Mouse (Mus musculus) layer of hippocampus, postnatal 14 days (tissue): Measurements from ENCODE around the gene Krtap16-1. TPM values are rescaled to one million over a fixed set of nuclear protein-coding genes. Genes with fewer than 3 reads are reported as not detected.

ENCODE experiments used
- DNase-seq, 2 experiments: peaks; one replicate each; pipeline ENCODE4 v3.0.0; 2021 to 2022; ENCODE audit warnings: low spot score in 2 of 2, mixed read lengths in 1 of 2
- long read RNA-seq, 2 experiments: library from polyadenylated mRNA; stranded (forward); transcript quantifications; one replicate each; pipeline ENCODE4 v2.0.0; 2021
- total RNA-seq, 2 experiments: library from RNA; stranded (reverse); gene quantifications; 2 replicates each; pipeline ENCODE4 v1.2.3; 2021

Krtap16-1 gene
- not detected for total RNA-seq
- long read RNA-seq, experiment 1, result 0 reads
- long read RNA-seq, experiment 2, result 0 reads

GRCm38 (mm10) chr11:99986180-99986647 is at the start of gene Krtap16-1:
Gene Krtap16-1 (minus strand): TSS chr11:99986597.
- no peak for DNase-seq

GRCm38 (mm10) chr11:100029768-100030167 is 43.4 kb upstream of the Krtap16-1 start, which contains the start of gene Krt33b:
Gene Krt33b (minus strand): TSS chr11:100029868.
- DNase-seq, result no peak

GRCm38 (mm10) chr11:100021438-100021837 is 35.0 kb upstream of the Krtap16-1 start:
- DNase-seq, result no peak

- no peak for DNase-seq
Observed at GRCm38 (mm10) chr11:100019466-100019865, 33.1 kb upstream of the Krtap16-1 start.

GRCm38 (mm10) chr11:100016112-100016511 is 29.7 kb upstream of the Krtap16-1 start, which contains the start of gene Krt33a:
Gene Krt33a (minus strand): TSS chr11:100016212.
- no peak for DNase-seq

GRCm38 (mm10) chr11:100013691-100014171 is 27.3 kb upstream of the Krtap16-1 start:
- no peak for DNase-seq

GRCm38 (mm10) chr11:100010682-100011081 is 24.3 kb upstream of the Krtap16-1 start:
- DNase-seq, result no peak

GRCm38 (mm10) chr11:100008336-100008735 is 21.9 kb upstream of the Krtap16-1 start:
- DNase-seq, result no peak

- DNase-seq, result no peak
Observed at GRCm38 (mm10) chr11:100006624-100007023, 20.2 kb upstream of the Krtap16-1 start.

- DNase-seq, result no peak
Observed at GRCm38 (mm10) chr11:100005905-100006304, 19.5 kb upstream of the Krtap16-1 start.

GRCm38 (mm10) chr11:100004846-100005245 is 18.4 kb upstream of the Krtap16-1 start:
- peak; percentile 47 to 68 for DNase-seq

- no peak for DNase-seq
Observed at GRCm38 (mm10) chr11:99999091-99999490, 12.7 kb upstream of the Krtap16-1 start.

GRCm38 (mm10) chr11:99994384-99994661 is 7.9 kb upstream of the Krtap16-1 start:
- no peak for DNase-seq

- no peak for DNase-seq
Observed at GRCm38 (mm10) chr11:99993620-99994383, 7.4 kb upstream of the Krtap16-1 start, which contains the start of gene Krtap17-1. Gene Krtap17-1 (minus strand): TSS chr11:99993994.

- no peak for DNase-seq
Observed at GRCm38 (mm10) chr11:99990571-99990970, 4.2 kb upstream of the Krtap16-1 start.

- no peak for DNase-seq
Observed at GRCm38 (mm10) chr11:99989881-99990405, 3.5 kb upstream of the Krtap16-1 start.

- no peak for DNase-seq
Observed at GRCm38 (mm10) chr11:99988530-99988929, 2.1 kb upstream of the Krtap16-1 start.

- peak; percentile 60 to 71 for DNase-seq
Observed at GRCm38 (mm10) chr11:99985291-99986092, 905 bp downstream of the Krtap16-1 start.

- no peak for DNase-seq
Observed at GRCm38 (mm10) chr11:99983442-99983841, 3.0 kb downstream of the Krtap16-1 start.

- no peak for DNase-seq
Observed at GRCm38 (mm10) chr11:99982731-99983130, 3.7 kb downstream of the Krtap16-1 start.

- no peak for DNase-seq
Observed at GRCm38 (mm10) chr11:99978953-99979352, 7.4 kb downstream of the Krtap16-1 start, which contains the start of gene Krtap29-1. Gene Krtap29-1 (minus strand): TSS chr11:99979053.
